Mouse (Mus musculus) ovary, postnatal 14 days (tissue): ENCODE measurements around the gene Oas3.

ENCODE experiments used
- DNase-seq: peaks from one replicate; pipeline ENCODE4 v3.0.0; 2022; ENCODE audit warnings: low spot score

The Oas3 gene

GRCm38 (mm10) chr5:120752786-120753185 is 24.7 kb downstream of the Oas3 start:
- no peak for DNase-seq

- DNase-seq: no peak
Observed at GRCm38 (mm10) chr5:120751206-120751605, 26.3 kb downstream of the Oas3 start.

GRCm38 (mm10) chr5:120749688-120750087 is 27.8 kb downstream of the Oas3 start, which contains the start of gene Oas2:
Gene Oas2 (minus strand): TSS chr5:120749853.
- DNase-seq: no peak

GRCm38 (mm10) chr5:120746451-120746850 is 31.0 kb downstream of the Oas3 start:
- peak; percentile 62 for DNase-seq

GRCm38 (mm10) chr5:120742125-120742524 is 35.3 kb downstream of the Oas3 start:
- DNase-seq: no peak

- DNase-seq: no peak
Observed at GRCm38 (mm10) chr5:120734380-120734990, 43.0 kb downstream of the Oas3 start.

- no peak for DNase-seq
Observed at GRCm38 (mm10) chr5:120733696-120734095, 43.8 kb downstream of the Oas3 start.

GRCm38 (mm10) chr5:120732740-120733139 is 44.7 kb downstream of the Oas3 start:
- DNase-seq: no peak

GRCm38 (mm10) chr5:120729319-120729718 is 48.1 kb downstream of the Oas3 start:
- no peak for DNase-seq

GRCm38 (mm10) chr5:120725811-120726455 is 51.5 kb downstream of the Oas3 start:
- no peak for DNase-seq

GRCm38 (mm10) chr5:120721005-120721404 is 56.5 kb downstream of the Oas3 start:
- no peak for DNase-seq

- no peak for DNase-seq
Observed at GRCm38 (mm10) chr5:120718600-120719378, 58.7 kb downstream of the Oas3 start.

GRCm38 (mm10) chr5:120717136-120717535 is 60.3 kb downstream of the Oas3 start:
- DNase-seq: no peak

- DNase-seq: peak; percentile 75
Observed at GRCm38 (mm10) chr5:120714314-120714713, 63.1 kb downstream of the Oas3 start.

GRCm38 (mm10) chr5:120712721-120713120 is 64.7 kb downstream of the Oas3 start:
- DNase-seq: no peak

GRCm38 (mm10) chr5:120711827-120712226 is 65.6 kb downstream of the Oas3 start, which contains the start of gene Dtx1:
Gene Dtx1 (minus strand): TSS chr5:120711927.
- no peak for DNase-seq

GRCm38 (mm10) chr5:120711416-120711815 is 66.0 kb downstream of the Oas3 start:
- DNase-seq: no peak

- no peak for DNase-seq
Observed at GRCm38 (mm10) chr5:120710826-120711248, 66.6 kb downstream of the Oas3 start.

- no peak for DNase-seq
Observed at GRCm38 (mm10) chr5:120710161-120710825, 67.2 kb downstream of the Oas3 start.

- no peak for DNase-seq
Observed at GRCm38 (mm10) chr5:120706976-120707375, 70.5 kb downstream of the Oas3 start.

GRCm38 (mm10) chr5:120706541-120706940 is 70.9 kb downstream of the Oas3 start:
- no peak for DNase-seq

- DNase-seq: no peak
Observed at GRCm38 (mm10) chr5:120704421-120704820, 73.0 kb downstream of the Oas3 start.
